Mouse (Mus musculus): ENCODE results near the gene Rhpn2.

DNA sequence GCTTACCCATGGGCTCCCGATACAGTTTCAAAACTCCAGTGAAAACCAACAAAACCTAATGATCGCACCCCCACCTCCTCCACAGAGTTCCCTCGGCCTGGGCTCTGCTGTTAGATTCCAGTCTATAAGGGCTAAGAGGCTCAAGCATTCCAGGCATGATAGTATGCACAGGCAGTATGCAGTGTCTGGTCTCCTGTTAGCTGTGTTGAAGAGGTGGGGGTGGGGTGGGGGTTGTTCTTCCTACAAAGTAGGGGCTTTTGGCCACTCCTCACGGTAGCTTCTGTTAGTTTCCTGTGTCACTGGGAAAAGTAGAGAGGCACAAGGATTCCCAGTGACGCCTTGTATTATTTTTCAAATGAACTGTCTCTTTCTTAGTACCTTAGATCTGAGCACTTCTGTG, 28.3 kb downstream of the Rhpn2 start:
- TF ChIP-seq CTCF (IDR thresholded peaks at IDR 0.05; ENCODE audit: low read depth, low read length) = no peak
- TF ChIP-seq POLR2A (IDR thresholded peaks at IDR 0.05; ENCODE audit: extremely low read depth, insufficient read depth, low read length) = no peak
